In the genomic region with DNA sequence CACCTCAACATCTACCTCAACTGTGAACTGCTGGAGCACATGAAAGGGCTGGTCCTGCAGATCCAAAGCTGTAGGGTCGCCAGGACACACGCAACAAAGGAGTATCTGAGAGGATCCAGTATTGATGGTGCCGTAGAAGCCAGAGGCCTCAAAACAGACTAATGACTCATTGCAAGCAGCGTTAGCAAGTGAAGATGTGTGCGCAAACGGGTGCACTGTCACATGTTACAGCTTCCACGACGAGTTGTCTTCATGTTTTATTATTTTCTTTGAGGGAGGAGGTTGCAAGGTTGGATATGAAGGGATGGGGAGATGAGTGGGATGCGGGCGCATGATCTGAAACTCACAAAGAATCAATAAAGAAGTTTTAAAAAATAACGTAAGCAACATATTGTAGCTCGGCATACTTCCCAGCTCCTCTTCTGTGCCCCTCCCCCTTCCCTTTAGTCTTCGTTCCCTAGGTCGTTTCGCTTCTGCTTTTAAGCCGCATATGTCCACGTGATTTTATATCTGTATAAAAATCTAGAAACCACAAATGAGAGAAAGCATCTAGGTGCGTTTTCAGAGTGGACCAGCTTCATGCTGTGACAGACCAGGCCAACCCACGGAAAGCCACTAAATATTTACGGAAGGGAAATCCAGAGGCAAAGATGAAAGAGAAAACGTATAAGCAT, we compare ENCODE assay signal across 19 mouse cellular contexts. TPM values are rescaled to one million over a fixed set of nuclear protein-coding genes. Genes with fewer than 3 reads are reported as not detected.
A peak's percentile ranks its signal among the peaks of the same experiment; 100 is the strongest.
DNase-seq lines count a peak whose midpoint lies in the region; ATAC-seq and TF ChIP-seq lines count a peak whose summit lies in the region.
"Had no signal": no experiment of that assay in that cellular context is flagged by ENCODE, and none has a peak within 500 bp of the region (broad histone marks: within the 10 kb centered on the region; RNA-seq: fewer than 3 reads in every experiment).

No protein-coding gene starts in this region.

- no peak overlapping the region for H3K4me2 ChIP-seq in intestine, embryonic 14.5 days (ENCODE audit: low read length)
- H3K4me2 ChIP-seq in intestine, embryonic 16.5 days (ENCODE audit: low read depth, low read length): no peak overlapping the region
- H3K4me2 ChIP-seq in lung, postnatal 0 days (replicated peaks; ENCODE audit: low read depth, low read length): no peak overlapping the region
- H3K4me2 ChIP-seq in midbrain, embryonic 15.5 days: no peak overlapping the region
- H3K4me2 ChIP-seq: embryonic facial prominence, embryonic 12.5 days; hindbrain, embryonic 13.5 days; lung, embryonic 14.5 days; midbrain, embryonic 11.5 days had no signal

- H3K36me3 ChIP-seq in intestine, embryonic 14.5 days (ENCODE audit: control insufficient read depth, insufficient read depth, low read length): no peaks in the 10 kb centered on the region
- H3K36me3 ChIP-seq in intestine, embryonic 16.5 days (ENCODE audit: control insufficient read depth, insufficient read depth, low read length): no peaks in the 10 kb centered on the region
- H3K36me3 ChIP-seq in lung, postnatal 0 days (ENCODE audit: insufficient read depth, low read length): no peaks in the 10 kb centered on the region
- no peaks in the 10 kb centered on the region for H3K36me3 ChIP-seq in midbrain, embryonic 15.5 days (replicated peaks)
- H3K36me3 ChIP-seq: embryonic facial prominence, embryonic 12.5 days; hindbrain, embryonic 13.5 days had no signal

- TF ChIP-seq EP300 in lung, postnatal 0 days (IDR thresholded peaks at IDR 0.05): no peak

- no peak for TF ChIP-seq CTCF in lung, postnatal 0 days (IDR thresholded peaks at IDR 0.05)

- no peak overlapping the region for H3K9ac ChIP-seq in intestine, embryonic 14.5 days (ENCODE audit: low read length)
- no peak overlapping the region for H3K9ac ChIP-seq in intestine, embryonic 16.5 days (ENCODE audit: low read depth, low read length)
- no peak overlapping the region for H3K9ac ChIP-seq in lung, postnatal 0 days (replicated peaks; ENCODE audit: low read depth)
- H3K9ac ChIP-seq in midbrain, embryonic 15.5 days: no peak overlapping the region
- H3K9ac ChIP-seq: embryonic facial prominence, embryonic 12.5 days; hindbrain, embryonic 13.5 days; lung, embryonic 14.5 days had no signal

- DNase-seq in intestine, embryonic 14.5 days (ENCODE audit: low spot score): peak; percentile 46
- DNase-seq in CD4-positive helper T cell, adult 2 months (ENCODE audit: low read depth, low spot score): peak; percentile 34
- no peak for DNase-seq in lung, postnatal 0 days (ENCODE audit: low spot score)
- DNase-seq: adrenal gland, postnatal 14 days; kidney, adult 8-10 months; kidney, postnatal 4 days; liver; lung, embryonic 14.5 days; right cerebral cortex, postnatal 14 days; thymus, postnatal 25 days had no signal

- H3K4me3 ChIP-seq in intestine, embryonic 14.5 days (ENCODE audit: low read depth, low read length): no peak overlapping the region
- H3K4me3 ChIP-seq in intestine, embryonic 16.5 days (ENCODE audit: low read length): no peak overlapping the region
- no peak overlapping the region for H3K4me3 ChIP-seq in lung, postnatal 0 days (ENCODE audit: low read depth, low read length)
- no peak overlapping the region for H3K4me3 ChIP-seq in midbrain, embryonic 15.5 days
- H3K4me3 ChIP-seq: embryonic facial prominence, embryonic 12.5 days; hindbrain, embryonic 13.5 days had no signal

- no peak overlapping the region for H3K27ac ChIP-seq in intestine, embryonic 14.5 days (ENCODE audit: low read depth)
- no peak overlapping the region for H3K27ac ChIP-seq in intestine, embryonic 16.5 days (ENCODE audit: low read length)
- no peak overlapping the region for H3K27ac ChIP-seq in lung, postnatal 0 days (ENCODE audit: low read length)
- no peak overlapping the region for H3K27ac ChIP-seq in midbrain, embryonic 15.5 days
- H3K27ac ChIP-seq: embryonic facial prominence, embryonic 12.5 days; hindbrain, embryonic 13.5 days had no signal

- no peak for ATAC-seq in intestine, embryonic 14.5 days (replicated peaks; ENCODE audit: low FRiP score, low TSS enrichment, low read depth)
- no peak for ATAC-seq in intestine, embryonic 16.5 days
- ATAC-seq in granulocyte monocyte progenitor cell, adult 5-6 weeks (replicated peaks; ENCODE audit: poor library complexity, severe bottlenecking): peak; percentile 88
- ATAC-seq in monocyte, adult 5-6 weeks (replicated peaks; ENCODE audit: insufficient number of reproducible peaks, low FRiP score, low TSS enrichment, poor library complexity, severe bottlenecking): 0 out of 2 replicates have a peak, but pooled peaks have one; percentile 42
- no peak for ATAC-seq in lung, postnatal 0 days
- no peak for ATAC-seq in midbrain, embryonic 15.5 days (replicated peaks)
- ATAC-seq in cerebellum, adult (ENCODE audit: insufficient number of reproducible peaks, low FRiP score, low TSS enrichment): no peak

- no peaks in the 10 kb centered on the region for H3K27me3 ChIP-seq in intestine, embryonic 14.5 days (replicated peaks; ENCODE audit: control insufficient read depth, insufficient read depth, low read length)
- H3K27me3 ChIP-seq in intestine, embryonic 16.5 days (replicated peaks; ENCODE audit: control insufficient read depth, insufficient read depth, low read length): no peaks in the 10 kb centered on the region
- no peaks in the 10 kb centered on the region for H3K27me3 ChIP-seq in lung, postnatal 0 days (replicated peaks; ENCODE audit: insufficient read depth, low read length)
- H3K27me3 ChIP-seq in midbrain, embryonic 15.5 days (replicated peaks): no peaks in the 10 kb centered on the region
- H3K27me3 ChIP-seq: embryonic facial prominence, embryonic 12.5 days; hindbrain, embryonic 13.5 days had no signal

- H3K4me1 ChIP-seq in intestine, embryonic 14.5 days (replicated peaks; ENCODE audit: control insufficient read depth, insufficient read depth, low read length): peaks cover 6% of the 10 kb centered on the region; the same call in 1 of the 2 replicates
- H3K4me1 ChIP-seq in intestine, embryonic 16.5 days (ENCODE audit: control insufficient read depth, insufficient read depth, low read length): 0 out of 2 replicates have a peak, but pooled peaks cover 3% of the 10 kb centered on the region
- no peaks in the 10 kb centered on the region for H3K4me1 ChIP-seq in lung, postnatal 0 days (ENCODE audit: insufficient read depth, low read depth, low read length)
- no peaks in the 10 kb centered on the region for H3K4me1 ChIP-seq in midbrain, embryonic 15.5 days
- H3K4me1 ChIP-seq: embryonic facial prominence, embryonic 12.5 days; hindbrain, embryonic 13.5 days had no signal

- H3K9me3 ChIP-seq in intestine, embryonic 14.5 days (ENCODE audit: control insufficient read depth, low read length): no peaks in the 10 kb centered on the region
- no peaks in the 10 kb centered on the region for H3K9me3 ChIP-seq in intestine, embryonic 16.5 days (ENCODE audit: control insufficient read depth, low read length)
- H3K9me3 ChIP-seq in lung, postnatal 0 days (ENCODE audit: low read length): no peaks in the 10 kb centered on the region
- no peaks in the 10 kb centered on the region for H3K9me3 ChIP-seq in midbrain, embryonic 15.5 days
- H3K9me3 ChIP-seq: embryonic facial prominence, embryonic 12.5 days; hindbrain, embryonic 13.5 days had no signal

- 82% methylated on average over 21 of the region's 21 CpGs for WGBS in intestine, embryonic 14.5 days
- WGBS in intestine, embryonic 16.5 days: 81% methylated on average over 21 of the region's 21 CpGs
- WGBS in lung, postnatal 0 days: 76% methylated on average over 21 of the region's 21 CpGs
- 88% methylated on average over 21 of the region's 21 CpGs for WGBS in midbrain, embryonic 15.5 days

RNA-seq across cellular contexts. Expression of a gene that starts 22.0 kb away (rescaled TPM):
- polyA plus RNA-seq in intestine, embryonic 14.5 days (2014; fragmentation: Nextera tagmentation; extraction: Ambion mirVana): 5.1 and 6.0 TPM in 2 replicates
- polyA plus RNA-seq in intestine, embryonic 16.5 days (2015; fragmentation: Nextera tagmentation; extraction: Ambion mirVana): 3.0 and 4.0 TPM in 2 replicates
- 0.85 and 1.0 TPM in 2 replicates for total RNA-seq in granulocyte monocyte progenitor cell, adult 5-6 weeks (2014; fragmentation: Nextera tagmentation)
- total RNA-seq in granulocyte monocyte progenitor cell, adult 5-6 weeks (2017): 0.72 and 1.3 TPM in 2 replicates
- 1.2 to 1.9 TPM (median 1.3 TPM) in 3 replicates for total RNA-seq in monocyte, adult 5-6 weeks (2017)
- 3.5 and 3.6 TPM in 2 replicates for polyA plus RNA-seq in lung, postnatal 0 days (2015; fragmentation: Nextera tagmentation; extraction: Ambion mirVana)
- polyA plus RNA-seq in midbrain, embryonic 15.5 days (2015; fragmentation: Nextera tagmentation; extraction: Ambion mirVana): 13.2 and 13.7 TPM in 2 replicates
- total RNA-seq: MEL had no signal

Comparison
In these comparisons a context has a peak if more than half of its experiments do, and no peak if none do; other contexts are left out.
1. ATAC-seq: peak in granulocyte monocyte progenitor cell, adult 5-6 weeks (single experiment) and monocyte, adult 5-6 weeks (single experiment); none in intestine, embryonic 14.5 days (single experiment), intestine, embryonic 16.5 days (single experiment), lung, postnatal 0 days (single experiment), midbrain, embryonic 15.5 days (single experiment) and cerebellum, adult (single experiment).